Mouse (Mus musculus) cerebellum, postnatal 14 days (tissue): ENCODE measurements around the gene Slc24a3.

Source experiments
- DNase-seq, 2 experiments: peaks; one replicate each; pipeline ENCODE4 v3.0.0; 2021; ENCODE audit warnings: mixed read lengths in 2 of 2

Gene Slc24a3

GRCm38 (mm10) chr2:145291473-145291872 lies 123.9 kb downstream of the Slc24a3 start:
- no peak for DNase-seq

GRCm38 (mm10) chr2:145292196-145292595 lies 124.6 kb downstream of the Slc24a3 start:
- DNase-seq: no peak

- DNase-seq: no peak
Observed at GRCm38 (mm10) chr2:145292816-145293215, 125.3 kb downstream of the Slc24a3 start.

- peak in 1 of 2 experiments; percentile 16 for DNase-seq
Observed at GRCm38 (mm10) chr2:145296906-145297305, 129.4 kb downstream of the Slc24a3 start.

- DNase-seq: peak; percentile 40 to 71
Observed at GRCm38 (mm10) chr2:145299914-145300699, 132.6 kb downstream of the Slc24a3 start.

- no peak for DNase-seq
Observed at GRCm38 (mm10) chr2:145307231-145307883, 139.8 kb downstream of the Slc24a3 start.

GRCm38 (mm10) chr2:145318916-145319315 lies 151.4 kb downstream of the Slc24a3 start:
- DNase-seq: no peak

GRCm38 (mm10) chr2:145321287-145321686 lies 153.7 kb downstream of the Slc24a3 start:
- no peak for DNase-seq

GRCm38 (mm10) chr2:145321755-145322154 lies 154.2 kb downstream of the Slc24a3 start:
- no peak for DNase-seq

- no peak for DNase-seq
Observed at GRCm38 (mm10) chr2:145324477-145324876, 156.9 kb downstream of the Slc24a3 start.

GRCm38 (mm10) chr2:145325852-145326251 lies 158.3 kb downstream of the Slc24a3 start:
- DNase-seq: peak; percentile 53 to 64

- no peak for DNase-seq
Observed at GRCm38 (mm10) chr2:145326544-145326943, 159.0 kb downstream of the Slc24a3 start.

GRCm38 (mm10) chr2:145329756-145330155 lies 162.2 kb downstream of the Slc24a3 start:
- peak in 1 of 2 experiments; percentile 51 for DNase-seq

- DNase-seq: no peak
Observed at GRCm38 (mm10) chr2:145331525-145331924, 164.0 kb downstream of the Slc24a3 start.

GRCm38 (mm10) chr2:145333466-145333865 lies 165.9 kb downstream of the Slc24a3 start:
- DNase-seq: no peak

- DNase-seq: peak; percentile 12 to 55
Observed at GRCm38 (mm10) chr2:145336406-145336805, 168.9 kb downstream of the Slc24a3 start.

- DNase-seq: peak; percentile 46 to 83
Observed at GRCm38 (mm10) chr2:145340816-145341215, 173.3 kb downstream of the Slc24a3 start.

- no peak for DNase-seq
Observed at GRCm38 (mm10) chr2:145342956-145343355, 175.4 kb downstream of the Slc24a3 start.

GRCm38 (mm10) chr2:145344521-145344920 lies 177.0 kb downstream of the Slc24a3 start:
- DNase-seq: no peak

- no peak for DNase-seq
Observed at GRCm38 (mm10) chr2:145353801-145354200, 186.2 kb downstream of the Slc24a3 start.

GRCm38 (mm10) chr2:145358236-145358942 lies 190.8 kb downstream of the Slc24a3 start:
- peak; percentile 48 to 70 for DNase-seq

- DNase-seq: peak; percentile 36 to 63
Observed at GRCm38 (mm10) chr2:145363604-145364003, 196.1 kb downstream of the Slc24a3 start.

- peak; percentile 56 to 61 for DNase-seq
Observed at GRCm38 (mm10) chr2:145368701-145369100, 201.1 kb downstream of the Slc24a3 start.
